Mouse (Mus musculus) gastrocnemius, postnatal 4 days (tissue): ENCODE measurements around the gene Tfeb. TPM values are rescaled to one million over a fixed set of nuclear protein-coding genes. Genes with fewer than 3 reads are reported as not detected.
A peak's percentile ranks its signal among the peaks of the same experiment; 100 is the strongest.

ENCODE experiments used
- DNase-seq, 2 experiments: peaks; one replicate each; pipeline ENCODE4 v3.0.0; 2021 to 2022; ENCODE audit warnings: low spot score in 2 of 2, mixed read lengths in 2 of 2
- total RNA-seq, 2 experiments: library from RNA; stranded (reverse); gene quantifications; 2 replicates each; pipeline ENCODE4 v1.2.3; 2021

The Tfeb gene
- total RNA-seq, 2 experiments from 2014 or later: 62.2 to 72.7 TPM

DNA sequence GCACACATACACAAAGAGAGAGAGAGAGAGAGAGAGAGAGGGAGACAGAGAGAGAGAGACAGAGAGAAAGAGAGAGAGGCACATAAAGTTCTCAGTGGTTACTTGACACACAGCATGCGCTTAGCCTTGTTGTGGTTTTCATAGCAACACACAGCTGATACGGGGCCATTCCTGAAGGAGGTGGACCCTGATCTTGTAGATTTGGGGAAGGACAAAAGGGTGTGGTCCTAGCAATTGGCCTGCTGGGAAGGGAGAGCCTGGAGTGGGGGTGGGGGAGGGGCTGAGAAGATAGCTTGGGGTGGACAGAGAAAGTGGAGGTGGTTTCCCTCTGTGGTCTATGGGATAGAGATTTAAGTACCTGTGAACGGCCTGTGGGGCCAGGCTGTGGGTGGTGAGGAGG lies 26.8 kb upstream of the Tfeb start:
- no peak for DNase-seq

DNA sequence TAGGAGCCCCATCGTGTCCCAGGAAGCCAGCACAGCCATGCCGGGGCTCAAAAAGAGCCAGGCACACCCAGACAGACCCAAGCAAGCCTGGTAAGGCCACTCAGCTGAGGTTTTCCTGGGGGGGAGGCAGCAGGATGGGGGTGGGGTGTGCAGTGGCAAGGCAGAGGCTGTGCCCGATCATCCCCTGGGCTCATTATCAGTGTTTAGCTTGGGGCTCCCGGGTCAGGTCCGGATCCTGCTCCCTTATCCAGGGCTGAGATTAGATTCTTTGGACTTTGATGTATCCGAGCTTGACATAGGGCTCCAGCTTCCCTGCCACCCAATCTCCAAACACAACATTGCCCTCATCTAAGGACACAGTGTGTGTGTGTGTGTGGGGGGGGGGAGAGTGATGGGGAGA lies 24.9 kb upstream of the Tfeb start:
- DNase-seq: no peak

DNA sequence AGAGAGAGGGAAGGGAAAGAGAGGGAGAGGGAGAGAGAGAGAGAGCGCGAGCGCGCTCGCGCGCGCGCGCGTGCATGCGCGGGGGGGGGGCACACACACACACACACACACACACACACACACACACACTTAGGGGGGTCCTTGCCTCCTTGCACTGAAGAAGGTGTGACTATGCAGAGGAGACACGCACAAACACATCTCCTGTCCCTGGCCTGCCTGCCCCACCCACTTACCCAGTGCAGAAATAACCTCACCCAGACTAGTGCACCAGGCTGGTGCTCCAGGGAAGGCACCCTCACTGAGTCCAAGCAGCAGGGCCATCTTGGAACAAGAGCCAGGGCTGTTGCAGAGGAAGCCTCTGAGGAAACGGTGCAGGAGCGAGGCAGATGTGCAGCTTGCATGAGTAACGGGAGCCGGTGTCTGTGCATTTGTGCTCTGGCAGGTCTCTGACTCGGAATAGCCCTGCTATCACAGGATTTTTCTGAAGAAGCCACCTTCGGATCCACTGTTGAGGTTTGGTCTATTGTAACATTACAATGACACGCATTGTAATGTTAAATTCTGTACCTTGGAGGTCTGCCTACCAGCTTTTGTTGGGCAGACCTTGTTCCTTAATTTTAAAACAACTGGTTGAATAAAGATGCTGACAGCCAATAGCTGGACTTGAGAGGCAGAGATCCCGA lies 23.8 kb upstream of the Tfeb start:
- no peak for DNase-seq

DNA sequence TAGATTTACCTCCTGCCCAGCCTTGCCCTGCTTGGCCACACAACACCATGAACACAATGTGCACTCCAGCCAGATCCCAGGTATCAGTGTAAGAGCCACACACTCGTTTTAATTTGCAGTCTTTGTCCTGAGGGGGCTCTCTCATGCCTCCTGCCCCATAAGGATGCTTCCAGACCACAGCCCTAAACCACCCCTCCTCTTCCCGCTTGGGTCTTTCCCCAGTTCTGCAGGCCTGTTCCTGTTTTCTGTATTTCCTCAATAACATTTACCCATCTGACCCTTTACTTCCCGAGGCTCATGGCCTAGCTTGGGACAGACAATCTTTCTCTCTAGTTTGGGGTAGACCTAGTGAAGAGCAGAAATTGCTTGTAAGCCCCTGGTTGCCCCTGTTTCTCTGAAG lies 21.8 kb upstream of the Tfeb start:
- no peak for DNase-seq

DNA sequence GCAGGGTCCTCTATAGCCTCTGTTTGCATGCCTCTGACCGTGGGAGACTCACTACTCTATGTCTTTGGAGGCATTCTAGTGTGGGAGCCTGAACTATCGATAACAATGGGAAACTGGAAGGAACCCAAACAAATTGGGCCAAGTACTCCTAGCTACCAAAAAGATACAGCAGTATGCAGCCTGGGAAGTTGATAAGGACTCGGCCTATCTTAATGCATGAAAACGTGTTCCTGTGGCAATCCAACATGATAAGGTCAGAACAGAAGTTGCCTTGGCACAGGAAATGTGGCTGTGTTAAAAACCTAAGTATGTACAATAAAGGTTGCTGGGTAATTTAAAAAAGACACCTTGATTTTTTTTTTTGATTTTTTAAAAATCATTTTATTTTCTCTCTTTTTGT lies 15.6 kb upstream of the Tfeb start:
- DNase-seq: no peak

DNA sequence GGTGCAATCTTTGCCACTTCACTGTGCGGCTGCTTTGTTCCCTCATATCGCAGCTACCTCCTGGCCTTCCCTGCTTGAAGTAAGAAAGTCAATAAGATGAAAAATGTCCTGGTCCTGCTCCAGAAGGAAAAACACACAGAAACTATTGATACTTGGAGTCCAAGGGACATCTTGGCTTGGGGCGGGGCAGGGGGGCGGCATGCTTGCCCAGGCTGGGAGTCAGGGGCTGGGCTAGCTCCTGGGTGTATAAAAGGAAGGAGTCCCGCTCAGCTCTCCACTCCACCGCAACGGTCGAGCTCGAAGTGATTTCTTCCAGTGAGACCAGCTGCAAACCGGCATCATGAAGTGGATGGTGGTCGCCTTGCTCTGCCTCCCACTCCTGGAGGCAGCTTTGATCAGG lies 10.3 kb upstream of the Tfeb start, which contains the start of gene Pgc:
Gene Pgc, plus strand, starts transcription at position 277 of the 400 bp plus-strand sequence.
- no peak for DNase-seq

DNA sequence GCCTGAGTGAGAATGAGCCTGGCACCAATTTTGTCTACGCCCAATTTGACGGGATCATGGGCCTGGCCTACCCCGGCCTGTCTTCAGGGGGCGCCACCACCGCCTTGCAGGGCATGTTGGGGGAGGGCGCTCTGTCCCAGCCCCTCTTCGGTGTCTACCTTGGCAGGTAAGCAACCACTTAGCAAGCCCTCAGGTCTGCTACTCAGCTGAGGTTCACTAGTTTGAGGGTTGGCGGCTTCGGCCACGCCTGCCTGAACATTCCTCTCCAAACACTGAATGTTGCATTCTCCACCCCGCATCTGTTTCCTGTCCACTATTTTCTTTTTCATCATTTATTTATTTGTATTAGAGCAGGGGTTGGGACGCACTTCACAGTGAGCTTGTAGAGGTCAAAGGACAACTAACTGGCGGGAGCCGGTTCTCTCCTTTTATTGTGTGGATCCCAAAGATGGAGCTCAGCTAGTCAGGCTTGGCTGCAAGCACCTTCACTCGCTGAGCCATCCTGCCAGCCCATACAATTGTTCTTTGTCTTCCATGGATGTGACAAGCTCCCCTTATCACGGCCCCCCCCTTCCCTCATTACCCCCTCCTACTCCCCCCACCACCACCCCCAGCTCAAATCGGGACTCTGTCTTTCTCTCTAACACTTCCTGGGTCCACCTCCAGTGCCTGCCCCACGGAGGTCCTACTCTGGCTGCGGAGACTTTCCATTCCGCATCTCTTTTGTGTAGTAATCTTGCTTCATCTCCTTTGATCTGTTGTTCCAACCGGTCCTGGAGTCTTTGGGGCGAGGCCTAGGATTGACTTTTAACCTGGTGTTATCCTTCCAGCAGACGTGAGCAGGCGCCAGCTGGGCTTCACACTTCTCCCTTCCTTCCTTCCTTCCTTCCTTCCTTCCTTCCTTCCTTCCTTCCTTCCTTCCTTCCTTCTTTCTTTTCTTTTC lies 5.9 kb upstream of the Tfeb start:
- DNase-seq: no peak

DNA sequence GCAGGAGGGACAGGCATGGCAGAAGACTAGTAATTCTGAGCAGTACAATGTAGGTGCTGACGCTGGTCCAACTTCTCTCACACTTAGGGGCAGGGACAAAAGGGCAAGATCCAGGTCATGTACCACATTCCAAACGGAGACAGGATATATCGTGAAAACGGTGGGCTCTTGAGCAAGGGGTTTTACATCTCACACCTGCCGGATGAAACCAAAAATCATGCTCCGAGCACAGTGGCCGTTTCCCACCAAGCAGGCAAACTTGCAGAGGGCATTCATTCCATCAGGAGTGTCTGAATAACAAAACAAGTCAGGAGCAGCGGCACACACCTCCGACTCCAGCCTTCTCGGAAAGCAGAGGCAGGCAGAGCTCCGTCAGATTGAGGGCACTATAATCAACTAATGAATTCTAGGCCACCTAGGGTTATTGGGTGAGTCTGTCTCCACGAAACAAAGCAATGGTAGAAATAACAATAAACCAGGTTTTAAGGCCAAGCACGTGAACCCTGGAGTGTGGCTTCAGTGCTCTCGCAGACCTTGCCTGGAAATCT lies 1.2 kb upstream of the Tfeb start:
- DNase-seq: no peak

DNA sequence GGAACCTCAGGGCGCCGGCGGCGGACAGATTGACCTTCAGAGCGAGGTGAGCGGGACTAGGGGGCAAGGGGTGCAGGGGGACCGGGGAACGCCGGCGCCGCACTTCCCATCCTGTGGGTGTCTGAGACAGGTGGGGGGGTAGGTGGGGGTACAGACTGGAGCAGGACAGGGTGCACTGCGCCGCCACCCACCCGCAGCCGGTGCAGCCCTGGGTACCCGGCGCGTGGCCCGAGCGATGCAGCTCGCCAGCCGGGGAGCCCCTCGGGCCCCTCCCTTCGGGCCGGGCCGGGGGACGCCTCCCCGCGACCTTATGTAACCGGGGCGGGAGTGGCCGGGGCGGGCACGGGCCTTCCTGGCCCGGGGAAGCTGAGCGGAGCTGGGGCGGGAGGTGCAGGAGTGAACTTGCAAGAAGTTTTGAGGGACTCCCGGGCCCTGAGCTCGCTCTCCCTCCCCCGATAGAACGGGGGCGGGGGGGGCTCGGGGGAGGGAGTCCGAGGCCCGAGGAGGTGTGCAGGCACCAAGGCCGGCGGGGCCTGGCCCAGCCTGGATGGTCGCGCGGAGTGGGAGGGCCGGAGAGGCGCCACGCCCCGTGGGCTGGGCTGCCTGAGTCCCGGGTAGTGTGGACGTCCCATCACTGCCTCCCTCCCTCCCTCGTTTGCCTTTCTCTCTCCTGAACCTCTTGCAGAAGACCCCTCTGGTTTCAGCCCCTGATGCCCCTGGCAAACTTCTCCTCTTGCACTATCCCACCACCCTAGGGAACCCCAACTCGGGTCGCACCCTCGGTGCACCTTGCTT lies 638 bp downstream of the Tfeb start:
- DNase-seq: peak; percentile 80 to 89

DNA sequence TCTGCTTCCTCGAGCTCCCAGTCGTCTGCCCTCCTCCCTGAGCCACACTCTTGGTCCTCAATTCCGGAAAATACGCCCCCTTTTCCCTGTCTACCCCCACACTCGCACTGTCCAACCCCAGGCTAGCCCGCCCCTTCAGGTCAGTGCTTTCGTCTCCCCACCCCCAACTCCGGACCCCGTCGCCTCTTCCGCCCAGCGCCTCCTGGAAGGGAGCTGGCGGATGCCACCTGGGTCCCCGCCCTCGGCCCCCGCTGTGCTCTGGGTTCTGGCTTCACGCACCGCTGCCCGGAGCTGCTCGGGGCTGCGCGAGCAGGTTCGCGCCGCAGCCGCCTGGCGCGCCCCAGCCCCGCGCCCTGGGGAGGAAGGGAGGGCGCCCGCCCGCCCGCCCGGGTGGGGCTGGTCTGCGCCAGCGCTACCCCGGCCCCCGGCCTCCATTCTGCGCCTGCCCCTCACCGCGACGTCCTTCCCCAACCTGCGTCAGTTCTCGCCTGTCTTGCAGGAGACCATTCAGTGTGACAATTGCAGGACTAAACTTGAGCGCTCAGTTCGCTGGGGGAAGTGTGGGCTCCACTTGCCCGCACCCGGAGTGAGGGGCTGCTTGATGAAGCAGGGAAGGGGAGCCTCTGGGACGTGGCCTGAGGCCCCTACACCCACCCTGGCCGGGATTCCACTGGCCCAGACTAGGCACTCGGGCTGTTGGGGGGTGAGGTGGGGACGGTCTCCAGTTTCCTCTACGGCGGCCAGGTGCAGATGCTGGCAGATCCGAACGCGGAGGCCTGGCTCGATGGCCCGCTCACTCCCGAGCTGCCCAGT lies 1.4 kb downstream of the Tfeb start:
- DNase-seq: peak; percentile 52 to 63

DNA sequence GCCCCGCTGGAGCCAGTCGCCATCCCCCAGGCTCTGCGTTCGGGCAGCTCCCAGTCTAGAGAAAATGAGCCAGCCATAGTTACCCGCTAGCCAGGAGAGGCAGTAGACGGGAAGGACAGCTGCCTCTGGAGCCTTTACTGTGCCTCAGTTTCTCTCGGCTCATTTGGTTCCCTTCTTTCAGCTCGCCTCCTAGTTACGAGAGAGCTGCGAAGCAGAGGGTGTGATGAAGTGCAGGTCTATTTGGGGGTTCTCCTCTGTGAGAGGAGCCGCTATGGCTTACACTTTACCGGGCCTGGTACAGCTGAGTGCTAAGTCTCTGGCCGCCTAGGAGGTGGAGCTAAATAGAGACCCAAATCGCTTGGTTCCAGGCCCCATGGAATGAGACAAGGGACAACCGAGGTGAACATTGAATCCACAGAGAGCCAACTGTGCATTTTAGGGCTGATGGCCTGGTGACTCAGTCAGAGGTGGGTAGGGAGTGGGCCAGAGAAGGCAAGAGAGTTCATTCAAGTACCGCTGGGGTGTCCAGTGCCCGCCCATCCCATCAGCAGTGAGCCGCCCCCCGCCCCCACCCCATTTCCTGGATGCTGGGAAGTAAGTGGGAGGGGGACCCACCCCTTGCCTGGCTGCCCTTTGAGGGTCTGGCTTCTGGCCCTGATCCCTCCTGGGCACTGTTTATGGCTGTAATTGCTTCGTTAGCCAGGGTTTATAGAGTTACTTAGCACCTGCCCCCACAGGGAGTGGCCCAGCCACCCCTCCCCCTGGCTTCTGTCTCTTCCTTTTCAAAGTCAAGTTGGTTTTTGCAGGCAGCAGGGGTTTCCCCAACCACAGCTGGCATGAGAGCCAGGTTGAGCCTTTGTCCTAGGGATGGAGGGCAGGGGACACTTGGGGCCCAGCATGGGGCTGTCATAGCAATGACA lies 2.3 kb downstream of the Tfeb start:
- DNase-seq: no peak

DNA sequence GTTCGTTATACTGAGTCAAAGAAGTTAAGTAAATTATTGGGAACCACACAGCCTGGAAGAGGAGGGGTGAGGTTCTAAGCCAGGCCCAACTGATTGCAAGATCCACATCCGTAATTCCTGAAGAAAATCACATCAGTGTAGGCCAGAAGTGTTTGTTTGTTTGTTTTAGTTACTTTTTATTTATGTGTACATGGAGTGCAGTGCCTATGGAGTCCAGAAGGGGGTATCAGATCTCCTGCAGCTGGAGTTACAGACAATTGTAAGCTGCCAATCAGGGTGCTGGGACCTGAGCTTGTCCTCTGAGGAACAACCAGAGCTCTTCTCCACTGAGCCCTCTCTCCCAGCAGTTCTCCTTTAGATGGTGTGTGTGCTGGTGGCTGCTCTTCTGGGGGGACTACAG lies 3.4 kb downstream of the Tfeb start:
- no peak for DNase-seq

DNA sequence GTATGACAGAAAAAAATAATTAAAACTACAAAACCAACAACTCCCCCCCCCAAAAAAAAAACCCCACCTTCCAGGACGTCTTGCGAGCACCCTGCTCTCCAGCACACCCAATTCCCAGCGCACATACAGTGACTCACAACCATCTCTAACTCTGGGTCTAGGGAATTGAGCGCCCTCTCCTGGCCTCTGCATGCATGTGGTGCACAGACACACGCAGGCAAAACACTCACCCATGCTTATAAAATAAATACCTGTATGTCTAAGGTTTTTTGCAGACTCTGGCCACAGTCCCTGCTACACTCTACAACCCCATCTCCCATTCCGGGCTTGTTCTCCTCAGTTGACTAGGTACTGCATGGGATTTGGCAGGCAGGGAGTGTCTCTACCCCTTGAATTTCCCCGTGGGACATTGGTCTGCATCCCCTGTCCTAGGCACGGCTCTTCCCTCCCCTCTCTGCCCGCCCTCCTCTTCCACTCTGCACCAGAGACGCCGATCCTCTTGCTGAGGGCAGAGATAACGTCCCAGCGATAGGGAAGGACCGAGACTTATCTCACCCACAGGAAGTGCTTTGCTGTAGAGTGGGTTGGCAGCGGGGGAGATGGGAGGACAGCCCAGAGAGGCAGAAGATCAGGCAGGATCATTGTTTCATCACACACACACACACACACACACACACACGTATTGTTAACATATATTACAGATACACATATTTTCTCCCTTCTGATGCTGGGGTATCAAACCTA lies 6.3 kb downstream of the Tfeb start:
- DNase-seq: no peak

DNA sequence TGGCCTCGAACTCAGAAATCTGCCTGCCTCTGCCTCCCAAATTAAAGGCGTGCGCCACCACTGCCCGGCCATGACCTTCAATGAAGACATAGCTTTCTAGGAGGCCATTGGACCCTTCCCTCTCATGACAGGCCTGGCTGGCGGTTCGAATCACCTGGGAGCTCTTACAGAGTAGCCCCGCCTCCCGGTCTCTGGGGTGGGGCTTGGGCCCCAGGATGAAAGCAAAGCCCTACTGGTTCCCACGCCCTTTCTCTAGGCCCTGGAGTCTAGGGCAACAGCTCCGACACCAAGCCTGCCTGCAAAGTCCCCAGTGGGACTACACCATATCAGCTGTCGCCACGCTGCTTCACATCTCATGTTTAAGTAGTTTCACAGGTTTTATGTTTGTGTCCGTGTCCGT lies 7.3 kb downstream of the Tfeb start:
- no peak for DNase-seq

DNA sequence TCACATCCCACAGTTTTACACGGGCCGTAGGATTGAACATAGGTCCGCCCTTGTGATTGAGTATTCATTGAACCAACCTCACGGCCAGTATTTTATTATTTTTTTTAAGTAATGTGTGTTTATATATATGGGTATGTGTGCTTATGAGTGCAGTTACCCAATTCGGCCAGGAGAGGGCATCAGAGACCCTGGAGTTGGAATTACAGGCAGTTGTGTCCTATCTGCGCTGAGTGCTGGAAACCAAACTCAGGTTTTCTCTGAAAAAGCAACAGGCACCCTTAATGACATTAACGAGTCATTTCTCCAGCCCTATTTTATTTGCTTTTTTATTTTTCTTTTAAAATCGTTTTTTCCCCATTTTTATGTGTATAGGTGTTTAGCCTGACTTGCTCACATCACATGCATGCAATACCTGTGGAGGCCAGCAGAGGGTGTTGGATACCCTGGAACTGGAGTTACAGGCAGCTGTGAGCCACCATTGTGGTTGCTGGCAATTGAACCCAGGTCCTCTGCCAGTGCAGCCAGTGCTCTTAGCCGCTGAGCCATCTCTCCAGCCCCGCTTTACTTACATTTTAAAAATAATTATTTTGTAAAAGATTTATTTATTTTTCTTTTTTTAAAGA lies 8.0 kb downstream of the Tfeb start:
- no peak for DNase-seq

DNA sequence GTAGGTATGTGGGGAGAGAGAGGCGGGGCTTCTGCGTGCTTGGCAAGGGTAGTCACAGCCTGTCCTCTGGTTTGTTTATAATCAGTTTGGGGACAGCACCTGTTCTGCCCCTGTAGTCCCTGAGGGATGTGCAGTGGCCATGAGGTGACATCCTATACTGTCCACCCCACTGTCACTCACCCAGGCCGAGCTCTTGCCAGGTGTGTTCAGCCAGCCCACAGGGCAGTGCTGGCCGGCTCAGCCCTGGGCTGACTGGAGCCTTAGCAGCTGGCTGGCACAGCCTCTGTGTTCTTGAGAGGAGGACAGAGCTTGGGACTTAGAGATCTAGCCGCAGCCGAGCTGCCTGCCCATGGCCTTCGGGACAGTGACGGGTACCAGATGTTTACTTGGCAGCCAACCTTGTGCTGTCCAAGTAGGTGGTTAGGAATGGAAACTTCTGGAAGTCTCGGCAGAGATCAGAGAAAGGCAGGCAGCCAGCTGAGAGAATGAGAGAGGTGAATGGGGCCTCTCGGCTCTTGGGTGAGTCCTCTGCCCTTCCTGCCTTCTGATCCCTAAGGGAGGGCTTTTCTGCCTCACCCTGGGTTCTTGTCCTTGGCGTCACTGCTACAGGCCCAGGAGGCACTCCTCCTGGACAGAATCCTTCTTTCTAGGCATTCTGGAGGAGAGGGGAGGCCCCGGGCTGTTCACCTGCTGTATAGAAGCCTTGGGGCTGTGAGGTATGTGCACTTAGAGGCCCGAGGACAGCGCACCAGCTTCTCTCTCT lies 12.1 kb downstream of the Tfeb start:
- DNase-seq: no peak

DNA sequence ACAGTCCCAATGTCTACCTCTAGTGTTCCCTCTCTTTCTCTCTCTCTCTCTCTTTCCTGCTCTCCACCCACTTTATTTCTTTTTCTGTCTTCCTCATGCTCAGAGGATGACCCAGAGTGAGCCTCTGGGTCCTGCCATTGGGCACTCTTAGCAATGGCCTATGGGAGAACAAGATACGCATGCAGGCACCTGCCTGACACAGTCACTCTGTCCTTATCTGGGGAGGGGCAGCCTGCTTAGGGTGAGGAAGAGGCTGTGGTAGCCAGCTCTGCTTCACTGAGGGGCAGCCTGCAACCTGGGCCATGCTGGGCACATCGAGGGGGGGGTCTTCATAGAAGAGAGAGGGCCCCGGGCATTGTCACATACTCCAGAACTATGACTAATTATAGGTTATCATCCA lies 12.8 kb downstream of the Tfeb start:
- no peak for DNase-seq

DNA sequence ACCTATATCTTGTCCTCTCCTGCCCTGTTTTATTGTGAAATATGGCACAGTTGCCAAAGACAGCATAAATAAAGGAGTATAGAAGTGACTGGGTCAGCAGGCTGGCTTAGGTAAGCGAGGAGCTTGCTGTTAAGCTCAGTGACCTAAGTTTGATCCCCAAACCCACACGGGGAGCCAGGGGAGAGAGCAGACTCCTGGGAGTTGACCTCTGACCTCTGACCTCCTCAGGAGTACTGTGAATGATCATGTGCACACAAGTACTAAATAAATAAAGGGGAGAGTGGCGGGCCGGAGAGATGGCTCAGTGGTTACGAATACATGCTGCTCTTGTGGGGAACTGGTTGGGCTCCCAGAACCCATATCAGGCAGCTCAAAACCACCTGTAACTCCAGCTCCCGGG lies 13.3 kb downstream of the Tfeb start:
- DNase-seq: no peak
